Mouse (Mus musculus) small intestine, adult 2 months (tissue): ENCODE results near the gene Ptgr1.

Experiments used
- CTCF ChIP-seq: fragments of 200-500 bp; IDR thresholded peaks from 2 replicates; pipeline ENCODE4 v1.5.1; 2012; ENCODE audit warnings: low read depth, mild to moderate bottlenecking, control low read depth, inconsistent platforms, low read length, moderate library complexity, mixed read lengths; ENCODE audit not compliant: insufficient replicate concordance, insufficient read length; ENCODE audit errors: extremely low read depth
- POLR2A ChIP-seq: fragments of 200-500 bp; IDR thresholded peaks from 2 replicates; pipeline ENCODE4 v1.6.1; 2012; ENCODE audit warnings: low read depth, mild to moderate bottlenecking, control low read depth, inconsistent platforms, low read length, moderate library complexity

DNA sequence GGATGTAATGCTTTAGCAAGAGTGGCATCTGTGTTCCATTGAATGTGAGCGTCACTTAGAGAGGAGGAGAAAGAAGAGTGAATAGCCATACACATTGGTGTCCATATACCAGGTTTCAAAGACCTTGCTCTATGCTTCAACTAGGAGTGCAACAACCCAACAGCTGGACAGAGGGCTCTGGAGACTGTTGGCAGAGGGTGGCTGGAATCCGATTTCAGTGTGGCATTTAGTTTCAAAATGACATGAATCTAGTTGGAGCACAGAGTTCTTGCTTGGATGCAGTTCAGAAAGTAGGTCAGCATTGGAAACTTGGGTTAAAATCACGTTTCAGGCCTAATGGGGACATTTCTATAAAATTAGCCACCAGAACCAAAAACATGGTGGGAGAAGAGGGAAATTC, 28.3 kb upstream of the Ptgr1 start:
- TF ChIP-seq CTCF: no peak
- TF ChIP-seq POLR2A: no peak
